10 mouse cellular contexts compared by ENCODE assay signal in genomic region chr11:119298917-119299316, GRCm38 (mm10). TPM values are rescaled to one million over a fixed set of nuclear protein-coding genes. Genes with fewer than 3 reads are reported as not detected.
DNase-seq lines count a peak whose midpoint lies in the region; ATAC-seq and TF ChIP-seq lines count a peak whose summit lies in the region.
"Had no signal": no experiment of that assay in that cellular context is flagged by ENCODE, and none has a peak within 500 bp of the region (broad histone marks: within the 10 kb centered on the region; RNA-seq: fewer than 3 reads in every experiment).

No protein-coding gene starts in this region.

- no peaks in the 10 kb centered on the region for H3K9me3 ChIP-seq in heart, embryonic 11.5 days (replicated peaks; ENCODE audit: control insufficient read depth, low read length)
- H3K9me3 ChIP-seq in CH12.LX (replicated peaks; ENCODE audit: low read length): no peaks in the 10 kb centered on the region
- no peaks in the 10 kb centered on the region for H3K9me3 ChIP-seq in forebrain, embryonic 13.5 days (replicated peaks)
- H3K9me3 ChIP-seq in liver, embryonic 14.5 days (ENCODE audit: control insufficient read depth, low read length): no peaks in the 10 kb centered on the region

- WGBS in heart, embryonic 11.5 days (ENCODE audit: insufficient replicate concordance): 12% methylated on average over 7 of the region's 7 CpGs
- 11% methylated on average over 7 of the region's 7 CpGs for WGBS in forebrain, embryonic 13.5 days
- 13% methylated on average over 7 of the region's 7 CpGs for WGBS in liver, embryonic 14.5 days (ENCODE audit: insufficient replicate concordance)

- no peak for TF ChIP-seq CTCF in CH12.LX (conservative IDR thresholded peaks at IDR 0.05 in 1 of 2, IDR thresholded peaks at IDR 0.05 in 1 of 2; ENCODE audit: low read depth in 2 of 2, low read length in 2 of 2)
- TF ChIP-seq CTCF in liver, embryonic 14.5 days (IDR thresholded peaks at IDR 0.05; ENCODE audit: low read depth): no peak

- no peak for DNase-seq in heart, adult 18-20 months
- DNase-seq in CH12.LX (ENCODE audit: extremely low read depth): no peak
- DNase-seq in liver, embryonic 14.5 days (ENCODE audit: low read depth in 3 of 3, low spot score in 3 of 3): no peak
- no peak for DNase-seq in c-Kit-positive CD71-positive TER-119-positive erythroid progenitor cells, embryonic 14.5 days (ENCODE audit: low spot score)
- no peak for DNase-seq in left cerebral cortex, postnatal 14 days (ENCODE audit: low spot score in 2 of 2)
- DNase-seq: embryo, embryonic 11 days had no signal

- H3K36me3 ChIP-seq in heart, embryonic 11.5 days (ENCODE audit: control insufficient read depth, insufficient read depth, low read length): peaks cover 27% of the 10 kb centered on the region
- H3K36me3 ChIP-seq in CH12.LX (replicated peaks in 1 of 2; ENCODE audit: control insufficient read depth in 1 of 2, insufficient read depth in 1 of 2, low read length in 1 of 2): peaks cover 41 to 43% of the 10 kb centered on the region in 2 experiments
- H3K36me3 ChIP-seq in forebrain, embryonic 13.5 days (ENCODE audit: poor library complexity, severe bottlenecking): peaks cover 43% of the 10 kb centered on the region
- H3K36me3 ChIP-seq in liver, embryonic 14.5 days (replicated peaks; ENCODE audit: control insufficient read depth, insufficient read depth, low read depth): peaks cover 42% of the 10 kb centered on the region

- dilution Hi-C loops in CH12.LX (cut with MboI; ENCODE audit: extremely low pct_ligation_motif_present, extremely low pct_unique_long_range_greater_than_20kb, low sequenced_read_pairs): no loop called here

- TF ChIP-seq EP300 in CH12.LX (IDR thresholded peaks at IDR 0.05; ENCODE audit: low read length): no peak
- TF ChIP-seq EP300 in liver, embryonic 14.5 days (IDR thresholded peaks at IDR 0.05; ENCODE audit: low read depth): no peak

- peak overlapping the region; percentile 97 for H3K4me3 ChIP-seq in heart, embryonic 11.5 days (ENCODE audit: low read depth, low read length)
- H3K4me3 ChIP-seq in CH12.LX (replicated peaks in 1 of 3; ENCODE audit: low read depth in 2 of 3, low read length in 2 of 3, poor library complexity in 1 of 3): peak overlapping the region; percentile 79 to 99 (median 89)
- H3K4me3 ChIP-seq in forebrain, embryonic 13.5 days: peak overlapping the region; percentile 99
- peak overlapping the region; percentile 74 to 75 for H3K4me3 ChIP-seq in liver, embryonic 14.5 days (ENCODE audit: insufficient read depth in 1 of 2, low read depth in 2 of 2, low read length in 2 of 2)

- no peak for TF ChIP-seq POLR2A in CH12.LX (IDR thresholded peaks at IDR 0.05; ENCODE audit: low read depth, low read length)

- H3K4me2 ChIP-seq in heart, embryonic 11.5 days: peak overlapping the region; percentile 84
- peak overlapping the region; percentile 97 for H3K4me2 ChIP-seq in CH12.LX (ENCODE audit: insufficient read depth, low read depth, poor library complexity, severe bottlenecking)
- peak overlapping the region; percentile 93 for H3K4me2 ChIP-seq in forebrain, embryonic 13.5 days
- H3K4me2 ChIP-seq in liver, embryonic 14.5 days (ENCODE audit: low read depth): peak overlapping the region; percentile 95

- peaks cover 41% of the 10 kb centered on the region for H3K79me2 ChIP-seq in CH12.LX (replicated peaks; ENCODE audit: control insufficient read depth, extremely low read depth, insufficient read depth, poor library complexity, severe bottlenecking)

- in situ Hi-C loops in CH12.LX (cut with MboI; ENCODE audit: low pct_ligation_motif_present, low pct_unique_long_range_greater_than_20kb, low sequenced_read_pairs): no loop called here

- H3K4me1 ChIP-seq in heart, embryonic 11.5 days (ENCODE audit: control insufficient read depth, insufficient read depth, low read length): peaks cover 9% of the 10 kb centered on the region
- peaks cover 7 to 21% of the 10 kb centered on the region in 2 experiments for H3K4me1 ChIP-seq in CH12.LX (ENCODE audit: control insufficient read depth in 1 of 2, insufficient read depth in 2 of 2)
- peaks cover 27% of the 10 kb centered on the region for H3K4me1 ChIP-seq in forebrain, embryonic 13.5 days
- peaks cover 2 to 10% of the 10 kb centered on the region in 2 experiments; a peak in 3 of 4 replicates for H3K4me1 ChIP-seq in liver, embryonic 14.5 days (replicated peaks; ENCODE audit: control insufficient read depth in 2 of 2, insufficient read depth in 2 of 2, low read length in 1 of 2)

- no peak for TF ChIP-seq RAD21 in CH12.LX (IDR thresholded peaks at IDR 0.05; ENCODE audit: low read depth, low read length)

- H3K27me3 ChIP-seq in heart, embryonic 11.5 days (ENCODE audit: control insufficient read depth, insufficient read depth, low read length): peaks cover 2% of the 10 kb centered on the region; the same call in 1 of the 2 replicates
- H3K27me3 ChIP-seq in CH12.LX (replicated peaks): peaks cover 34% of the 10 kb centered on the region
- peaks cover 4% of the 10 kb centered on the region for H3K27me3 ChIP-seq in forebrain, embryonic 13.5 days
- H3K27me3 ChIP-seq in liver, embryonic 14.5 days (ENCODE audit: control insufficient read depth, insufficient read depth, low read length): no peaks in the 10 kb centered on the region

- peak overlapping the region; percentile 97 for H3K9ac ChIP-seq in heart, embryonic 11.5 days (ENCODE audit: low read depth, low read length)
- H3K9ac ChIP-seq in CH12.LX (ENCODE audit: insufficient read depth, low read depth): peak overlapping the region; percentile 93
- H3K9ac ChIP-seq in forebrain, embryonic 13.5 days: peak overlapping the region; percentile 98
- H3K9ac ChIP-seq in liver, embryonic 14.5 days (replicated peaks): peak overlapping the region; percentile 87

- ATAC-seq in heart, embryonic 11.5 days (replicated peaks; ENCODE audit: insufficient number of reproducible peaks, low FRiP score, low TSS enrichment): no peak
- ATAC-seq in forebrain, embryonic 13.5 days: no peak
- no peak for ATAC-seq in liver, embryonic 14.5 days (ENCODE audit: insufficient read depth)
- no peak for ATAC-seq in megakaryocyte progenitor cell, adult 5-6 weeks (replicated peaks; ENCODE audit: poor library complexity)

- intact Hi-C loops in left cerebral cortex, postnatal 14 days (cut with DNase I): no loop called here

- H3K27ac ChIP-seq in heart, embryonic 11.5 days (ENCODE audit: low read depth, low read length): peak overlapping the region; percentile 67
- no peak overlapping the region for H3K27ac ChIP-seq in CH12.LX (ENCODE audit: insufficient read depth, low read depth)
- H3K27ac ChIP-seq in forebrain, embryonic 13.5 days: peak overlapping the region; percentile 98; the same call in 1 of the 2 replicates
- peak overlapping the region; percentile 62 for H3K27ac ChIP-seq in liver, embryonic 14.5 days

RNA-seq across cellular contexts. Expression of gene Eif4a3, which starts 1.0 kb away (rescaled TPM):
- 313 and 316 TPM in 2 replicates for polyA plus RNA-seq in heart, embryonic 11.5 days (2014; fragmentation: Nextera tagmentation; extraction: Ambion mirVana)
- total RNA-seq in heart, adult 18-20 months (2021): 10 to 100 TPM; 62.5 to 71.7 TPM
- total RNA-seq in CH12.LX (2012; rRNA removed) (402 and 538 TPM in 2 replicates), CH12.LX (2014; rRNA removed) (400 and 449 TPM in 2 replicates)
- 554 and 605 TPM in 2 replicates for polyA plus RNA-seq in CH12.LX (2012; ENCODE audit: insufficient read length, low read depth)
- 366 and 398 TPM in 2 replicates for polyA plus RNA-seq in forebrain, embryonic 13.5 days (2015; fragmentation: Nextera tagmentation; extraction: Ambion mirVana)
- polyA plus RNA-seq in liver, embryonic 14.5 days (2012; rRNA removed): 67.7 and 95.8 TPM in 2 replicates
- 160 and 170 TPM in 2 replicates for polyA plus RNA-seq in liver, embryonic 14.5 days (2014; fragmentation: Nextera tagmentation; extraction: Ambion mirVana)
- total RNA-seq in megakaryocyte progenitor cell, adult 5-6 weeks (2015): 320 and 348 TPM in 2 replicates
- total RNA-seq in megakaryocyte progenitor cell, adult 5-6 weeks (2017): 218 and 242 TPM in 2 replicates
- total RNA-seq in left cerebral cortex, postnatal 14 days (2021): 10 to 100 TPM; 84.6 to 92.1 TPM

RNA-seq across cellular contexts. Expression of gene Card14, which starts 8.7 kb away (rescaled TPM):
- 0.14 and 0.38 TPM in 2 replicates for polyA plus RNA-seq in heart, embryonic 11.5 days (2014; fragmentation: Nextera tagmentation; extraction: Ambion mirVana)
- total RNA-seq in heart, adult 18-20 months (2021): not detected
- total RNA-seq in CH12.LX (2012; rRNA removed) (0.63 and 1.1 TPM in 2 replicates), CH12.LX (2014; rRNA removed) (not detected in 2 replicates)
- polyA plus RNA-seq in CH12.LX (2012; ENCODE audit: insufficient read length, low read depth): 0.16 TPM in 1 of 2 replicates, not detected in the other
- polyA plus RNA-seq in forebrain, embryonic 13.5 days (2015; fragmentation: Nextera tagmentation; extraction: Ambion mirVana): not detected in 2 replicates
- polyA plus RNA-seq in liver, embryonic 14.5 days (2012; rRNA removed): 0.17 and 0.21 TPM in 2 replicates
- 0.18 and 0.23 TPM in 2 replicates for polyA plus RNA-seq in liver, embryonic 14.5 days (2014; fragmentation: Nextera tagmentation; extraction: Ambion mirVana)
- total RNA-seq in megakaryocyte progenitor cell, adult 5-6 weeks (2015): not detected in 2 replicates
- not detected in 2 replicates for total RNA-seq in megakaryocyte progenitor cell, adult 5-6 weeks (2017)
- total RNA-seq in left cerebral cortex, postnatal 14 days (2021): under 1 TPM; 0.31 to 0.42 TPM
- total RNA-seq: monocyte, adult 5-6 weeks had no signal

RNA-seq across cellular contexts. Expression of gene Gaa, which starts 31.2 kb away (rescaled TPM):
- 49.6 and 62.9 TPM in 2 replicates for polyA plus RNA-seq in heart, embryonic 11.5 days (2014; fragmentation: Nextera tagmentation; extraction: Ambion mirVana)
- total RNA-seq in heart, adult 18-20 months (2021): 100 to 1,000 TPM in 1 of 2 experiments, 10 to 100 TPM in 1; 91.3 to 110 TPM
- total RNA-seq in CH12.LX (2012; rRNA removed) (80.8 and 105 TPM in 2 replicates), CH12.LX (2014; rRNA removed) (19.6 and 19.8 TPM in 2 replicates)
- polyA plus RNA-seq in CH12.LX (2012; ENCODE audit: insufficient read length, low read depth): 91.0 and 93.2 TPM in 2 replicates
- polyA plus RNA-seq in forebrain, embryonic 13.5 days (2015; fragmentation: Nextera tagmentation; extraction: Ambion mirVana): 26.8 and 33.6 TPM in 2 replicates
- 14.7 and 18.8 TPM in 2 replicates for polyA plus RNA-seq in liver, embryonic 14.5 days (2012; rRNA removed)
- polyA plus RNA-seq in liver, embryonic 14.5 days (2014; fragmentation: Nextera tagmentation; extraction: Ambion mirVana): 11.8 and 14.7 TPM in 2 replicates
- total RNA-seq in megakaryocyte progenitor cell, adult 5-6 weeks (2015): 29.4 and 29.5 TPM in 2 replicates
- total RNA-seq in megakaryocyte progenitor cell, adult 5-6 weeks (2017): 25.2 and 26.9 TPM in 2 replicates
- 100 to 1,000 TPM; 142 to 157 TPM for total RNA-seq in left cerebral cortex, postnatal 14 days (2021)

RNA-seq across cellular contexts. Expression of gene Sgsh, which starts 56.4 kb away (rescaled TPM):
- polyA plus RNA-seq in heart, embryonic 11.5 days (2014; fragmentation: Nextera tagmentation; extraction: Ambion mirVana): 6.1 and 6.5 TPM in 2 replicates
- 1 to 10 TPM; 4.8 to 5.6 TPM for total RNA-seq in heart, adult 18-20 months (2021)
- total RNA-seq in CH12.LX (2012; rRNA removed): 9.6 and 10.6 TPM in 2 replicates
- total RNA-seq in CH12.LX (2014; rRNA removed): 3.2 and 3.9 TPM in 2 replicates
- 5.9 and 12.2 TPM in 2 replicates for polyA plus RNA-seq in CH12.LX (2012; ENCODE audit: insufficient read length, low read depth)
- 4.6 and 4.7 TPM in 2 replicates for polyA plus RNA-seq in forebrain, embryonic 13.5 days (2015; fragmentation: Nextera tagmentation; extraction: Ambion mirVana)
- 1.2 and 1.3 TPM in 2 replicates for polyA plus RNA-seq in liver, embryonic 14.5 days (2012; rRNA removed)
- 1.3 and 2.2 TPM in 2 replicates for polyA plus RNA-seq in liver, embryonic 14.5 days (2014; fragmentation: Nextera tagmentation; extraction: Ambion mirVana)
- 2.9 and 5.4 TPM in 2 replicates for total RNA-seq in megakaryocyte progenitor cell, adult 5-6 weeks (2015)
- 3.9 and 4.6 TPM in 2 replicates for total RNA-seq in megakaryocyte progenitor cell, adult 5-6 weeks (2017)
- 1 to 10 TPM; 3.5 to 4.3 TPM for total RNA-seq in left cerebral cortex, postnatal 14 days (2021)

RNA-seq across cellular contexts. Expression of gene Slc26a11, which starts 56.4 kb away (rescaled TPM):
- polyA plus RNA-seq in heart, embryonic 11.5 days (2014; fragmentation: Nextera tagmentation; extraction: Ambion mirVana): 9.4 and 10.2 TPM in 2 replicates
- 1 to 10 TPM; 3.1 TPM for total RNA-seq in heart, adult 18-20 months (2021)
- total RNA-seq in CH12.LX (2012; rRNA removed): 2.7 and 3.3 TPM in 2 replicates
- total RNA-seq in CH12.LX (2014; rRNA removed): 1.4 and 1.9 TPM in 2 replicates
- polyA plus RNA-seq in CH12.LX (2012; ENCODE audit: insufficient read length, low read depth): 1.6 and 2.6 TPM in 2 replicates
- polyA plus RNA-seq in forebrain, embryonic 13.5 days (2015; fragmentation: Nextera tagmentation; extraction: Ambion mirVana): 4.6 and 4.9 TPM in 2 replicates
- 1.2 TPM in 2 replicates for polyA plus RNA-seq in liver, embryonic 14.5 days (2012; rRNA removed)
- polyA plus RNA-seq in liver, embryonic 14.5 days (2014; fragmentation: Nextera tagmentation; extraction: Ambion mirVana): 1.1 and 1.2 TPM in 2 replicates
- total RNA-seq in megakaryocyte progenitor cell, adult 5-6 weeks (2015): 0.17 and 0.72 TPM in 2 replicates
- 0.34 TPM in 1 of 2 replicates, not detected in the other for total RNA-seq in megakaryocyte progenitor cell, adult 5-6 weeks (2017)
- total RNA-seq in left cerebral cortex, postnatal 14 days (2021): 1 to 10 TPM; 3.5 to 5.4 TPM
